Mouse (Mus musculus) hindbrain, embryonic 16.5 days (tissue): Measurements from ENCODE around the gene Sst. TPM values are rescaled to one million over a fixed set of nuclear protein-coding genes. Genes with fewer than 3 reads are reported as not detected.

Source experiments
- ATAC-seq: fragments of 200-750 bp; cut with Nextera tagmentation; 2 replicates; pipeline ENCODE4 v1.8.0; 2017; ENCODE audit warnings: moderate TSS enrichment, moderate library complexity
- H3K27ac ChIP-seq: fragments of 300-500 bp; sonication (generic); 2 replicates; pipeline ENCODE4 v1.5.1; 2014; ENCODE audit warnings: low read depth, mild to moderate bottlenecking, control low read depth, low read length, moderate library complexity
- H3K27me3 ChIP-seq: fragments of 300-500 bp; sonication (generic); replicated peaks from 2 replicates; pipeline ENCODE4 v1.6.1; 2014; ENCODE audit warnings: low read length; ENCODE audit not compliant: control insufficient read depth, insufficient read depth
- H3K36me3 ChIP-seq: fragments of 300-500 bp; sonication (generic); 2 replicates; pipeline ENCODE4 v1.6.1; 2014; ENCODE audit warnings: mild to moderate bottlenecking, low read length, moderate library complexity, mixed read lengths; ENCODE audit not compliant: control insufficient read depth, insufficient read depth
- H3K4me1 ChIP-seq: fragments of 300-500 bp; sonication (generic); 2 replicates; pipeline ENCODE4 v1.6.1; 2014; ENCODE audit warnings: low read depth, low read length; ENCODE audit not compliant: control insufficient read depth, insufficient read depth
- H3K4me2 ChIP-seq: fragments of 300-500 bp; sonication (generic); 2 replicates; pipeline ENCODE4 v1.6.1; 2014; ENCODE audit warnings: mild to moderate bottlenecking, low read length, control low read depth, moderate library complexity
- H3K4me3 ChIP-seq: fragments of 300-500 bp; sonication (generic); 2 replicates; pipeline ENCODE4 v1.5.1; 2014; ENCODE audit warnings: mild to moderate bottlenecking, low read length, control low read depth, moderate library complexity
- H3K9ac ChIP-seq: fragments of 300-500 bp; sonication (generic); 2 replicates; pipeline ENCODE4 v1.6.1; 2014; ENCODE audit warnings: low read depth, mild to moderate bottlenecking, control low read depth, low read length, moderate library complexity
- H3K9me3 ChIP-seq: fragments of 300-500 bp; sonication (generic); 2 replicates; pipeline ENCODE4 v1.6.1; 2014; ENCODE audit warnings: mild to moderate bottlenecking, low read length, moderate library complexity; ENCODE audit not compliant: control insufficient read depth
- WGBS: fragments of 180-500 bp; shearing (Covaris S2); extraction: QIAGEN DNeasy Blood & Tissue Kit; methylation state at CpG from one replicate; pipeline ENCODE4 v1.1.7; 2014; 5-methylcytosine and 5-hydroxymethylcytosine counted together
- polyA plus RNA-seq: library from polyadenylated mRNA; unstranded; fragments of >200 nt; fragmentation: Nextera tagmentation; extraction: Ambion mirVana; gene quantifications from 2 replicates; pipeline ENCODE4 v1.2.1, GENCODE M21; 2015

Gene Sst
- polyA plus RNA-seq, 1 experiment from 2014 or later = 377 TPM

DNA sequence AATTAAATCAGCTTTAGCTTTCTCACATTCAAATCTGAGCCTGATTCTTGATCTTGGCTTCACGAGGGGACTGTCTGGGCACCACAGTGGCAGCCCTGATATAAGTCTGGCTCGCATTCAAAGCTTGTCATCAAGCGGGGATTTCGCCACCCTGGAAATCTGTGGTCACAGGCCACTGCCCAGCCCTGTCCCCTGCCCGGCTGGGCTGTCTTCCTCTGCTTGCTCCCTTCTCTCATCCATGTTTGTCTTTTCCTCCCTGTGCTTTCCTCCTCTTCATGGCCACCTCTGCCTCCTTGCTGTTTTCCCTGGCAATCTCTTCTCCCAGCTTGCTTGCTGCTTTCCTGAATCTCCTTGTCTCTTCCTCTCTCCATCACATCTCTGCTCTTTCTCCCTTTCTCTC lies 6.7 kb upstream of the Sst start:
- 39% methylated on average over 5 of the region's 5 CpGs for WGBS
- H3K4me1 ChIP-seq = peaks cover 3% of the 10 kb centered on the region
- H3K4me3 ChIP-seq = no peak overlapping the region
- no peak overlapping the region for H3K27ac ChIP-seq
- ATAC-seq = no peak
- H3K9ac ChIP-seq = no peak overlapping the region
- no peaks in the 10 kb centered on the region for H3K36me3 ChIP-seq
- H3K4me2 ChIP-seq = peak overlapping the region; percentile 53
- H3K27me3 ChIP-seq = no peaks in the 10 kb centered on the region; the same call in 1 of the 2 replicates
- no peaks in the 10 kb centered on the region for H3K9me3 ChIP-seq

DNA sequence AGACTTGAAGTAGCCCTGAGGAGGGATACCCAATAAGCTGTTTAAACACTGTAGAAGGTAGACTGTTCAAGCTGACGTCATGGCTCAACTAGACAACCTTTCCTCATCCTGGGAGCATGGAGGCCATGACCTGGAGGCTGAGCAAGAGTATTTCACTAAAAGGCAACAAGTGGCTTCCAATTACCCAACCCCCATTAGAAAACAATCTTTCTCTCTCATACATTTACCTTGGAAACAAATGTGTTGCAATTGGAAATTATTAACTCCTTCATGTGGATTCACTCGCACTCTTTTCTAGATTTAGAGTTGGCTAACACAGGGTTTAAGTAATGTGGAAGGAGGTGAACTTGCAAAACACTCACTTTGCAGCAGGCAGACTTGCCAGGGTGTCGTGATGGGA lies 4.4 kb upstream of the Sst start:
- Histone ChIP-seq H3K4me2 (no peak overlapping the region), H3K9me3 (no peaks in the 10 kb centered on the region), H3K36me3 (no peaks in the 10 kb centered on the region), H3K27me3 (peaks cover 3% of the 10 kb centered on the region), H3K9ac (no peak overlapping the region), H3K4me3 (no peak overlapping the region), H3K4me1 (peaks cover 9% of the 10 kb centered on the region), H3K27ac (no peak overlapping the region)
- WGBS = 88% methylated on average over 3 of the region's 3 CpGs
- ATAC-seq = no peak

DNA sequence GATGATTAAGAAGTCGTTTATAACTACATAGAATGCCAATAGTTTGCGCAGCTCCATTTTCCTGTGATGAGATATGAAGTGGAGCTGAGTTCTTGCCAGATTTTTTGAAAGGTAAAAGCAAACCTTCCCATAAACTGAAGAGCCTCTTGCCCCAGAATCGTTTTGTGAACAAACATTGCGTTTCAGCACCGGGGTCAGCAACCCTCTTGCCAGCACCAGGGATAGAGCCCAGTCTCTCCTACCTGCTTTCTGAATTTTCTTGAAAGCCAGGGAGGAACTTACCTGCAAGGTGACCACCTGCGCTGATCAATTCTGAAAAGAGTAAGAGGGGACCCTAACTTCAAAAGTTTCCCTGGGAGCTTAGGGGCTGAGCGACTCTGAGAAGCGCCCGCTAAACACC lies 607 bp downstream of the Sst start:
- H3K27ac ChIP-seq = no peak overlapping the region
- ATAC-seq = no peak
- H3K9ac ChIP-seq = peak overlapping the region; percentile 63
- H3K4me2 ChIP-seq = peak overlapping the region; percentile 67
- H3K9me3 ChIP-seq = no peaks in the 10 kb centered on the region
- peak overlapping the region; percentile 44 for H3K4me3 ChIP-seq
- peaks cover 7% of the 10 kb centered on the region; the same call in 1 of the 2 replicates for H3K4me1 ChIP-seq
- 9% methylated on average over 9 of the region's 9 CpGs for whole genome bisulfite sequencing
- H3K27me3 ChIP-seq = peaks cover 7% of the 10 kb centered on the region
- H3K36me3 ChIP-seq = no peaks in the 10 kb centered on the region

DNA sequence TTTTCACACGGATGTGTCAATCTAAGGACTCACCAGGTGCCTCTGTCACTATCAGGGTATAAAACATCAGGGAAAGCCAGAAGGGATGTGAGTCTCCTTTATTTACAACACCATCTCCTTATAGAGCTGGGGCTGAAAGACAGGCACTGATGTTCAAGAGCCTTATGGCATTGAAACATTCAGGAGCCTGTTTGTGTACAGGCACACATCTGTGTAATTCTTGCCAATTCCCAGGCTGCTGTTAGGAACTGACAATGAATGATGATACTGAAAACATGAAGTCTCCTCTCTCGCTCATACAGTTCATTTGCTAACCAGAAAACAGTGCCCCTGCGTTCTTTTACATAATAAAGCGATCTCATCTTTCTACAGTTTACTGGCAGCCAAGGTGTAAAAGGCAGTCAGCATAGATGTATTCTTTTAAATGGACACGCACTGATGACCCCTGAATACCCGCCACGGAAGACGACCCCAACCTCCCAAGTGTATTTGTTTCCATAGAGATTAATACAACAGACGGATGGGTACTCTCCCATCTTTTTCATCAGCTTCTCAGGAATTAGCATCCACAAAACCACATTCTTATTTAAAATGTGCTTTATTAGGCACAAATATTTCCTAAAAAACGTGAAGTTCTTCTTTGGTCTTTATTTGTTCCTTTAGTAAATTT lies 2.7 kb downstream of the Sst start:
- no peak overlapping the region for H3K27ac ChIP-seq
- H3K36me3 ChIP-seq = no peaks in the 10 kb centered on the region
- no peak overlapping the region for H3K9ac ChIP-seq
- WGBS = 38% methylated on average over 10 of the region's 10 CpGs
- no peak overlapping the region for H3K4me3 ChIP-seq
- H3K9me3 ChIP-seq = no peaks in the 10 kb centered on the region
- H3K4me1 ChIP-seq = peaks cover 7% of the 10 kb centered on the region; the same call in 1 of the 2 replicates
- no peak overlapping the region for H3K4me2 ChIP-seq
- ATAC-seq = no peak
- H3K27me3 ChIP-seq = peaks cover 7% of the 10 kb centered on the region

DNA sequence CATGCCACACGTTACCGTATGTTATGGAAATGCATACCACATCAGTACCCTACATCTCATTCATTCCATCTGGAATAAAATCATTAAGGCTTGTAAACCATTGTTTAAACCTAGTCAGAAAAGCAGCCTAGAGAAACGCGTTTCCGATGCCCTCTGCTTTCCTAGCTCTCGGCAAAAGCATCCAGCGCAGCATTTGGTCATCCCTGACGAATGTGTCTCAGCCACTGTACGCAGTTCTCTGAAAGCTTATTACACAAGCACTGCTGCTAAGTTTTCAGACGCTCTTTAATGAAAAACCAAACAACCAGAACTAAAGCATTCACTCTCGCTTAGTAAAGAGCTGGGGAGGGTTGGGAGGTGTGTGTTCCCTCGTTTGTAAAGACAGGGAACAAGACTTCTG lies 5.7 kb downstream of the Sst start:
- WGBS = 50% methylated on average over 12 of the region's 12 CpGs
- H3K4me2 ChIP-seq = peak overlapping the region; percentile 1; the same call in 1 of the 2 replicates

DNA sequence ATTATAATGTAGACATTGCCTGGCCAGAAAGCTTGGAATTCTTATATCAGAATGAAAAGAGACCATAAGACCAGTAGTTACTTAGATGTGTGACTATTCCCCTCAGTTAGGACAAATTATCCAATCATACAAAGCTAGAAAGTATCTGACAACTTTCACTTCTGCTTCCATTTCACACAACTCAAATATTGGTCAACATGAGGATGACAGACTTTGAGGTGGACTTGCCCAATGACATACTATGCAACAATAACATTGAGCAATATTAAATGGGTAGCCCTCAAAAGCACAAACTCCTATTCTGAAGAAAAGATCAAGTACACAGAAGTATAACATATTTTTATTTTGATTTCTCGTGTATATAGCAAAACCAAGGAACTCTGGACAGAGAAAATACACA lies 35.5 kb downstream of the Sst start:
- H3K4me1 ChIP-seq = no peaks in the 10 kb centered on the region
- H3K27ac ChIP-seq = no peak overlapping the region
- no peaks in the 10 kb centered on the region for H3K36me3 ChIP-seq
- no peak for ATAC-seq
- H3K27me3 ChIP-seq = no peaks in the 10 kb centered on the region
- no peak overlapping the region for H3K9ac ChIP-seq
- no peaks in the 10 kb centered on the region for H3K9me3 ChIP-seq
- 81% methylated on average over 1 of the region's 1 CpGs for WGBS
- H3K4me2 ChIP-seq = no peak overlapping the region
- no peak overlapping the region for H3K4me3 ChIP-seq

More for the DNA sequence above, 5.7 kb downstream of the Sst start:
- H3K9me3 ChIP-seq = no peaks in the 10 kb centered on the region
- H3K9ac ChIP-seq = no peak overlapping the region
- H3K27me3 ChIP-seq = peaks cover 4% of the 10 kb centered on the region; the same call in 1 of the 2 replicates
- H3K36me3 ChIP-seq = no peaks in the 10 kb centered on the region
- no peak for ATAC-seq
- no peak overlapping the region for H3K4me3 ChIP-seq
- 0 out of 2 replicates have a peak, but pooled peaks cover under 1% of the 10 kb centered on the region for H3K4me1 ChIP-seq
- H3K27ac ChIP-seq = no peak overlapping the region

DNA sequence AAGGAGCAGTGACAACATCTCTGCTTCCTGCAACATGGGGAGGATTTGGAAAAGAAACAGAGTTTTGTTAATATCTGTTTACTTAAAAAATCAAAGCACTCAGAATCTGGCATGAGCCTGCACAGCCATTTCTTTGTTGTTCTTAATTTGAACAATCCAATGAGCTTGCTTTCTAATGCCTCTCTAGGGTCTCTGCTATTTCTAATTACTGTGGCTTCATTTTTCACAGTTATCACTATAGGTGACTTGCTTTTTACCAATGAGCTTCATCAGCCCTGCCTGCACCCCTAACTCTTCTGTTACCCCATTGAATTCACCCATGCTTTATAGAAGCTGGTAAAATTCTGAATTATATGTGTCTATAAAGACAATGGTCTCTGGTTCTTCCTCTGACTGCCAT lies 41.0 kb downstream of the Sst start:
- Histone ChIP-seq H3K27ac (no peak overlapping the region), H3K27me3 (no peaks in the 10 kb centered on the region), H3K9ac (no peak overlapping the region), H3K36me3 (no peaks in the 10 kb centered on the region), H3K4me1 (no peaks in the 10 kb centered on the region), H3K9me3 (no peaks in the 10 kb centered on the region), H3K4me3 (no peak overlapping the region), H3K4me2 (no peak overlapping the region)
- no peak for ATAC-seq

DNA sequence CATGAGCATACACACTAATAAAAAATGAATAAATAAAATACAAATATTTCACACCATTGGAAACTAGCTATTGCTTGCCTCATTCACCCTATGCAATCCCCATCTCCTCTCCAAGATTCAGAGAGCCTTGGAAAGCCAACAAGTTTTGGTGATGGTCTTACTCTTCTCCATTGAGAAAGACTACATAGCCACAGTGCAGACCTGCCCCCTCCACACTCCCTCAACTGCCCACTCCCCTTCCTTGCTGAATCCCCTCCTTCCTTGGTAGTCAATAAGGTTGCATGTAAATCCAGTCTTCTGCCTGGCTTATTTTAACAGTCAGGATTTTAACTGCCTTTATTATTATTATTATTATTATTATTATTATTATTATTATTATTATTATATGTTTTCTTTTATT lies 41.6 kb downstream of the Sst start:
- H3K9ac ChIP-seq = no peak overlapping the region
- H3K4me2 ChIP-seq = no peak overlapping the region
- no peak overlapping the region for H3K4me3 ChIP-seq
- no peaks in the 10 kb centered on the region for H3K9me3 ChIP-seq
- no peak overlapping the region for H3K27ac ChIP-seq
- no peak for ATAC-seq
- no peaks in the 10 kb centered on the region for H3K4me1 ChIP-seq
- no peaks in the 10 kb centered on the region for H3K27me3 ChIP-seq
- H3K36me3 ChIP-seq = no peaks in the 10 kb centered on the region

DNA sequence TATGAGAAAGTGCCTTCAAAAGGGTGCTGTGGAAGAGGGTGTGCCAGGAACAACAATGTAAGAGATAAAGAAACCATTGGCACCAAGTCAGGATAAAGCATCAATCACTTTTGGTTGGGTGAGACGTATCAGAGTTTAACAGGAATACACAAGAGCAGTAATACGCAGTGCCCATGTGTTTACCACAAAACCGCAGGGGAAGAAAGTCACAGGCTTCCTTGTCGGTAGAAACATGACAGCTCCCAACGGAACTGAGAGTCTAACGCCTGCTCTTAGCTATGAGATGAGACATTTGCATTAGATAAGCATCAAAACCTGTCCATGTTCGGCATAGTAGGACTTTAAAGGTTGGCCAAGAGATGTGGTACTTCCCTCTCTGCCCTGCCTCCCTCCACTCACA lies 46.1 kb downstream of the Sst start:
- Histone ChIP-seq H3K27ac (no peak overlapping the region), H3K36me3 (no peaks in the 10 kb centered on the region), H3K4me2 (no peak overlapping the region), H3K4me1 (no peaks in the 10 kb centered on the region), H3K9me3 (no peaks in the 10 kb centered on the region), H3K9ac (no peak overlapping the region), H3K4me3 (no peak overlapping the region), H3K27me3 (no peaks in the 10 kb centered on the region)
- ATAC-seq = no peak
- WGBS = 90% methylated on average over 7 of the region's 7 CpGs
